Mouse (Mus musculus) c-Kit-positive CD71-positive TER-119-positive erythroid progenitor cells, embryonic 14.5 days (primary cell): ENCODE data around the gene Coq8b.
"Not testable (repeated sequence)": the region's sequence is repeated elsewhere in the genome, so short reads cannot be mapped to it uniquely, and the experiment has no call there.

Source experiments
- DNase-seq: peaks from one replicate; pipeline ENCODE4 v3.0.0-alpha.2; 2013; ENCODE audit warnings: low spot score

The Coq8b gene

GRCm38 (mm10) chr7:27228865-27229264, 4.0 kb upstream of the Coq8b start:
- DNase-seq, result no peak

- no peak for DNase-seq
Observed at GRCm38 (mm10) chr7:27230781-27231180, 2.0 kb upstream of the Coq8b start.

DNA sequence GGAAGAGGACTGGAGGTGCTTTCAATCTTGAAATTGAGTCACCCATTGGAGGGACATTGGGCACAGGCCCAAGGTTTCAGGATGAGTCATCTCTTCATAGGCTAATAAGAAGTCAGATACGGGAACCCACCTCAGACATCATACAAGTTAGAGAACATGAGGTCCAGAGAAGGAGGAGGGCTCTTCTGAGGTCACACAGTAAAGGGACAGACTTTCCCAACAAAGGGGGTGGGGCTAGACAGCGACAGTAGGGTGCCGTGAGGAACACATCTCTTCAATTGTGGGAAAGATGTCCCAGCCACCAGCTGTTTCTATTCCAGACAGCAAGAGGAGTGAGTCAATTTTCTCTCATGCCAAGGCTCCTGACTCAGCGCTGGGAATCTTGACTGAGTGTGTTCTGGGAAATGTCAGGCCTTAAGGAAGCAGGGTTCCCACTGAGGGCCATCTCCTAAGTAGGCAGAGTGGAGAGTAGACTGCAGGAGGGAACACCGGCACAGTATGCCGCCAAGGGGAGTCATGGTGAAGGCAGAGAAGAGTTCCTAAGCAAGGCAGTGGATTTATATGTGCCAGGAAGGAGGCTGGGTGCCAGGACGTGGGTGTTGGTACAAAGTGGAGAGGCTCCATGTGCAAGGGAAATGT, 1.0 kb upstream of the Coq8b start:
- DNase-seq, result no peak

- no peak for DNase-seq
Observed at GRCm38 (mm10) chr7:27233300-27233699, 477 bp downstream of the Coq8b start.

DNA sequence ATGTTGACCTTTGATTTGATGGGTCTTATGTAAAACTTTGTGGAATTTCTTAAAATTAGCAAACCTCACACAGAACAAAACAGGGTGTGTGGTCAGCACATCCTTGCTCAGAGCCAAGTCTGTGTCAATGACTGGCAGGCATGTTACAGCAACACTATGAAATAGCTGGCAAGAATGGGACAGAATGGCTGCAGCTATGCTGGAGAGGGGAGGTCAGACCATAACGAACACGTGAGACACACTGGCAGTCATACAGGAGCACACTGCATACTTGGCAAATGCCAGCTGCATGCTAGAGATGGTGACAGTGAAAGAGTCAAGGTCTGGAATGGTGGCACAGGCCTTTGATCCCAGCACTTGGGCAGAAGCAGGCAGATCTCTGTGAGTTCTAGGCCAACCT, 2.9 kb downstream of the Coq8b start:
- DNase-seq, result no peak

DNA sequence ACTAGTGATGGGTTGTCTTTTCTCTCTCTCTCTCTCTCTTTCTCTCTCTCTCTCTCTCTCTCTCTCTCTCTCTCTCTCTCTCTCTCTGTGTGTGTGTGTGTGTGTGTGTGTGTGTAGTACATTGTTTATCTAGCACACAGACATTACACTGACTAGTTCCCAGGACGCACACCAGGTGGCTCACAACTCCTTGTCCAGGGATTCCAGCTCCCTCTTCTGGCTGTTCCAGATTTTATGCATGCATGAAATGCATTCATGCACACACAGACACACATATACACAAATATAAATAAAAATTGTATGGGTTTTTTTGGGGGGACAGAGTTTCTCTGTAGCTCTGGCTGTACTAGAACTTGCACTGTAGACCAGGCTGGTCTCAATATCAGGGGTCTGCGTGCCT, 4.7 kb downstream of the Coq8b start:
- DNase-seq, result no peak

DNA sequence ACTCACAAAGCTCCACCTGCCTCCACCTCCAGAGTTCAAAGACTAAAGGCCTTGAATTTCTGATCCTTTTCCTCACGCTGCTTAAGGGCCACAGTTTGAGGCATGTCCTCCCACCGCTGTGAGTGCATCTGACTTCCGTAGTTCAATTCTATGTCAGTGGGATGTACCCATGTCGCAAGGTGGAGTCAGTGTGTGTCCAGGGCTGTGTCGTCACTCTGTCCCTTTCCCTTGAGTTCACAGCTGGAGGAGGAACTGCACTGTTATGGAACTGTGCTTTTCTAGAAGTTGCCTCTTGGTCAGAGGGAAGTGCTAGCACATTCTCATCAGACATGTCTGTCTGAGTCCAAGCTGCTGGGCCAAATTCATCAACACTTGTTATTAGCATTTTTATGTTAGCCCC, 5.7 kb downstream of the Coq8b start:
- DNase-seq, result no peak

GRCm38 (mm10) chr7:27243211-27243610, 10.4 kb downstream of the Coq8b start:
- no peak for DNase-seq

DNA sequence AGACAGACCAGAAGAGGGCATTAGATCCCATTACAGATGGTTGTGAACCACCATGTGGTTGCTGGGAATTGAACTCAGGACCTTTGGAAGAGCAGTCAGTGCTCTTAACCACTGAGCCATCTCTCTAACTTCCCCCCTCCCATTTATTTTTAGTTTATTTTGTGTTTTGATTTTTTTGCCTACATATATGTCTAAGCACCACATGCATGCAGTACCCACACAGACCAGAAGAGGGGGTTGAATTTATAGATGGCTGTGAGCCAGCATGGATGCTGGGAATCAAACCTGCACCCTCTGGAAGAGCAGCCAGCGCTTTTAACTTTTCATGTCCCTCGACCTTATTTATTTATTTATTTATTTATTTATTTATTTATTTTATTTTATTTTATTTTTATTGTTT, 11.3 kb downstream of the Coq8b start:
- DNase-seq, result not testable (repeated sequence)

- peak; percentile 46 for DNase-seq
Observed at GRCm38 (mm10) chr7:27249146-27249545, 16.3 kb downstream of the Coq8b start.

DNA sequence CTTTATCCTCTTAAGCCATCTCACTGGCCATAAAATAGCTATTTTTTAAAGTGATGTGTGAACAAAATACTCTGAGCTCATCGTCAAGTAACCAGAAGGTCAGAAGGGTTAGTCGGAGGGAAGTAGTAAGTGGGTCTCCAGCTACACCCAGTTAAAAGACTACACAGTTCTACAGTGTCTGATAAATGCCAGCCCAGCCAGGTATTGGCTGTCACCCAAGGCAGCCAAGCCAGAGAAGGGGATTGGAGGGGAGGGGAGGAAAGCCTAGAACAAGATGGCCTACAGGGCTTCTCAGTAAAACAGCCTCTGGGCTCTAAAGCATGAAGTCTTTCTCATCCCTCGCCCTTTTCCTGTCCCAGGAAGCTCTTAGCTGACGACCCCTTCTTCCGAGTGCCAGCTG, 17.1 kb downstream of the Coq8b start:
- DNase-seq, result no peak

DNA sequence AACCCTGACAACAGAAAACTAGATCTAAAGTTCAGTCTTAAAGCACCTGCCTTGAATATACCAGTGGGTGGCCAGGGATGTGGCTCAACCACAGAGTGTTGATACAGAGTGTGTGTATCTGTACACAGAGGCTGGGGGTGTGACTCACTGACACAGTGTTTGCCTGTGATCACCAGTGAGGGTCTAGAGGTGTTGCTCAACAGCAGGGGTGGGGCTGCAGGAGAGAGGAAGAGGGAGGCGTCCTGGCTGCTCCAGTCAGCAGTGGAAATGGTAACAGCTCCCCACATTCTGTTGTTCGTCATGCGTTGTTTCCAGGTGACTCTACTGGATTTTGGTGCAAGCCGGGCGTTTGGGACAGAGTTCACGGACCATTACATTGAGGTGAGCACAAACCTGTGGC, 19.1 kb downstream of the Coq8b start:
- DNase-seq, result no peak

GRCm38 (mm10) chr7:27255721-27256120, 22.9 kb downstream of the Coq8b start:
- DNase-seq, result no peak

GRCm38 (mm10) chr7:27257046-27257851, 24.4 kb downstream of the Coq8b start:
- no peak for DNase-seq

DNA sequence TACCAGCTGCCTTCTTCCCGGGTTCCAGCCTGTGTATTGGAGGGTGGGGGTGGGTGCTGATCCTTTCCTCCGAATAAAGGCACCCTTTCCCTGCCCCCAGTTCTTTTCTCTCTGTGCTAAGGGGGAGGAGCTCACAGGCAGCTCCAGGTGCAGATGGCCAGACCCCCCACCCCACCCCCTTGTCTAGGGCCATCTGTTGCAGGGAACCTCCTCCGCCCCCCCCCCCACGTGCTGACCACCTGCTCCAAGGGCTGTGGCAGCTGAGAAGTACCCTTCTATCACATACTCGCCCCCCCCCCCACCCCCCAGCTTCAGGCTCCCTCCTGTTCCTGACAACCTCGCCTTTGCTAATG, 25.0 kb downstream of the Coq8b start:
- no peak for DNase-seq

DNA sequence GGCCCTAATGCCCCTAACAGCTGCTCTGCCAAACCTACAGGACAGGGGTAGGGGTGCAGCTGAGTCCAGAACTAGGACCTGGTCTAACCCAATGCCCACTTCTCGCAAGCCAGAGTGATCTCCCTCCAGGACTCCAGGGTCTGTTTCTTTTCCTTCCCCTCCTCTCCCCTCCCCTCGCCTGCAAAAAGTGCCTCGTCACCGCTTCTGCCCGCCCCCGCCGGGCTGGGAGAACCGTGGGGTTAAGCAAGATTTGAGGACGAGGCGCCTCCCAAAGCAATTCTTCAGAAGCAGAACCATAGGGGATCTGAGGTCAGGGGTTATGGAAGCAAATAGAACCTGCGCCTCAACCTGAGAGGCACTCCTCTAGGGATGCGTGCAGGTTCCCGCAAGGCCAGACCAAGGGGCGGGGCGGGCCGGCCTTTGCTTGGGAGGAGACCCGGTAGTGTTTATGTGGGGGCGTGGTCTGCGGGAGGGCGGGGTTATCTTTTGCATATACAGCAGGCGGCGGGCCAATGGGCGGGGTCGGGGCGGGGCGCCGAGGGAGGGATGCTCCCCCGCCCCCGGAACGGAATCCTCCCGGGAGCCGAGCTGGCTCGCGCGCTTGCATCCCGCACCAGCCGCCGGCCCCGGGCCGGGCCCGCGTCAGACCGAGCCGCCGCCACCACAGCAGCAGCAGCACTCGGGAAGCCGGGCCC, 25.5 kb downstream of the Coq8b start, which contains the start of gene Numbl:
Gene Numbl, plus strand, starts transcription at position 229 of the 695 bp plus-strand sequence.
- DNase-seq, result peak; percentile 94

GRCm38 (mm10) chr7:27259271-27259721, 26.5 kb downstream of the Coq8b start:
- no peak for DNase-seq

DNA sequence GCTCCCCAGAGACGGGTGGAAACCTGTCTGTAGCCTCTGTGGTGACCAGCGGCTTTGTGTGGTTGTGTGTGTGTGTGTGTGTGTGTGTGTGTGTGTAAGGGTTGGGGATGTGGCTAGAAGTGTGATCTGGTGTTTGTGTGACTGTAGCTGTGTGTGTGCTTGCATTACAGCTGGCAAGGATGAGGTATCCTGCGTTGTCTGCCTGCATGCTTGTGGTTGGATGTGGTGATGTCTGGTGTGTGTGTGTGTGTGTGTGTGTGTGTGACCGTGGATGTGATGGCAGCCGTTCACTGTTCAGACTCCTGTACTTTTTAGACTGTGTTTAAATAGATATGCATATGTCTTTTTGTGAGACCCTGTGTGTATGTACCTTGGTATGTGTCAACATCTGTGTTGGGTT, 26.9 kb downstream of the Coq8b start:
- no peak for DNase-seq

DNA sequence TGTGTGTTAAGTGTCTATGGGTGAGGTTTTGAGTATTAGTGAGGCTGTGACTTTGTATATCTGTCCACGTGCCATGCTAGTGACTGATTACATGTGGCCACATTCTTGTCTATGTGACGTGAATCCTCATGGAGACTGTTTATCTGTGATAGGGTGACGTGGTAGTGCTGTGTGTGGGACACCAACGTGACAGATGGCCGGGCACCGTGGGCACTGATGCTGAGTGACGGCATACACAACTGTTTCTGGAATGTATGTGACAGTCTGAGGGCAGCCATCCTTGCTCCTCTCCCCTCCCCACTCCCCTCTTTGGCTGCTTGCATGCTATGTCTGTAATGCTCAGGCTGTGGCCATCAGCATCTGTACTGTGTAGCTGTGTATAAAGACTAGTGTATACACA, 28.0 kb downstream of the Coq8b start:
- no peak for DNase-seq

GRCm38 (mm10) chr7:27261888-27262287, 29.1 kb downstream of the Coq8b start:
- DNase-seq, result no peak

- DNase-seq, result no peak
Observed at GRCm38 (mm10) chr7:27264761-27265160, 31.9 kb downstream of the Coq8b start.

GRCm38 (mm10) chr7:27266515-27267128, 33.8 kb downstream of the Coq8b start:
- no peak for DNase-seq

GRCm38 (mm10) chr7:27271423-27271822, 38.6 kb downstream of the Coq8b start:
- no peak for DNase-seq
